Mouse (Mus musculus) heart, adult 18-20 months (tissue): ENCODE measurements at regions not wholly inside any gene's neighbourhood (a gene's known extent, or its start where the extent isn't known, plus 50 kb on each side); places are given as distances from the start of the nearest gene placed in this dataset.

Experiments used
- DNase-seq, 2 experiments: peaks; one replicate each; pipeline ENCODE4 v3.0.0; 2021 to 2022; ENCODE audit warnings: mixed read lengths in 1 of 2

- no peak for DNase-seq
These were observed 599.8 kb upstream of the Gcfc2 start for GRCm38 (mm10) chr6:81323690-81324089.

GRCm38 (mm10) chr6:81363969-81364529 is 559.4 kb upstream of the Gcfc2 start:
- no peak for DNase-seq

- DNase-seq = no peak
These were observed 535.0 kb upstream of the Gcfc2 start for GRCm38 (mm10) chr6:81388484-81388883.

- DNase-seq = no peak
These were observed 520.3 kb upstream of the Gcfc2 start for GRCm38 (mm10) chr6:81403122-81403521.

- DNase-seq = no peak
These were observed 509.9 kb upstream of the Gcfc2 start for GRCm38 (mm10) chr6:81413611-81414010.

- DNase-seq = no peak
These were observed 488.7 kb upstream of the Gcfc2 start for GRCm38 (mm10) chr6:81434745-81435144.

- DNase-seq = no peak
These were observed 484.3 kb upstream of the Gcfc2 start for GRCm38 (mm10) chr6:81438951-81439722.

GRCm38 (mm10) chr6:81441396-81441795 is 482.1 kb upstream of the Gcfc2 start:
- DNase-seq = no peak

GRCm38 (mm10) chr6:81446019-81446800 is 477.3 kb upstream of the Gcfc2 start:
- DNase-seq = no peak

GRCm38 (mm10) chr6:81447701-81448100 is 475.8 kb upstream of the Gcfc2 start:
- peak in 1 of 2 experiments; percentile 4 for DNase-seq

GRCm38 (mm10) chr6:81448366-81448765 is 475.1 kb upstream of the Gcfc2 start:
- no peak for DNase-seq

GRCm38 (mm10) chr6:81461095-81461494 is 462.4 kb upstream of the Gcfc2 start:
- no peak for DNase-seq

- no peak for DNase-seq
These were observed 459.0 kb upstream of the Gcfc2 start for GRCm38 (mm10) chr6:81464442-81464841.

GRCm38 (mm10) chr6:81466536-81466935 is 456.9 kb upstream of the Gcfc2 start:
- no peak for DNase-seq

GRCm38 (mm10) chr6:81471340-81471955 is 452.0 kb upstream of the Gcfc2 start:
- no peak for DNase-seq

GRCm38 (mm10) chr6:81472506-81472905 is 451.0 kb upstream of the Gcfc2 start:
- DNase-seq = no peak

GRCm38 (mm10) chr6:81474786-81475185 is 448.7 kb upstream of the Gcfc2 start:
- DNase-seq = no peak

- no peak for DNase-seq
These were observed 436.5 kb upstream of the Gcfc2 start for GRCm38 (mm10) chr6:81487006-81487405.

- DNase-seq = no peak
These were observed 427.2 kb upstream of the Gcfc2 start for GRCm38 (mm10) chr6:81496239-81496638.

GRCm38 (mm10) chr6:81517185-81517584 is 406.3 kb upstream of the Gcfc2 start:
- no peak for DNase-seq

- DNase-seq = no peak
These were observed 361.2 kb upstream of the Gcfc2 start for GRCm38 (mm10) chr6:81562260-81562659.

- DNase-seq = no peak
These were observed 360.3 kb upstream of the Gcfc2 start for GRCm38 (mm10) chr6:81563192-81563591.

GRCm38 (mm10) chr6:81564295-81564694 is 359.2 kb upstream of the Gcfc2 start:
- DNase-seq = no peak
